Mouse (Mus musculus): ENCODE measurements at regions not wholly inside any gene's neighbourhood (a gene's known extent, or its start where the extent isn't known, plus 50 kb on each side); places are given as distances from the start of the nearest gene placed in this dataset.

DNA sequence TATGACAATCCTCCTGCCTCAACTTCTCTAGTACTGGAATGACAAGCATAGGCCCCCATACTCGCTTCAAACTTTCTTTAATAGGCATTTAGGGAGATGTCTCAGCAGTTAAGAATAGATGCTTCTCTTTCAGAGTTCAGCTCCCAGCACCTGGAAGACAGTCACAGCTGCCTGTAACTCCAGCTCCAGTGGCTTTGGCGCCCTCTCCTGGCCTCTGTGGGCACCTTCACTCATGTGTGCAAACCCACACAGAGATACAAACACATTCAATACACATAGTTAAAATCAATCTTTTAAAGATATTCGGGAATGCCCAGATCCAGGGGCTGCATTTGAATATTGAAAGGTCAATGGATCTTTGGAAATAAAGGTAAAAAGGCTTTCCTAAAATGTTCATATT is 140.2 kb downstream of the Chic2 start:
- TF ChIP-seq CTCF (IDR thresholded peaks at IDR 0.05; ENCODE audit: control insufficient read depth, insufficient read depth, insufficient replicate concordance, low read depth, low read length): peak; percentile 68; the same call in 1 of the 2 replicates
- TF ChIP-seq POLR2A (IDR thresholded peaks at IDR 0.05; ENCODE audit: control insufficient read depth, low read depth, low read length): no peak

Data from testis, adult 2 months (tissue).